Comparison of ENCODE assay signal across 8 mouse cellular contexts in the genomic region with DNA sequence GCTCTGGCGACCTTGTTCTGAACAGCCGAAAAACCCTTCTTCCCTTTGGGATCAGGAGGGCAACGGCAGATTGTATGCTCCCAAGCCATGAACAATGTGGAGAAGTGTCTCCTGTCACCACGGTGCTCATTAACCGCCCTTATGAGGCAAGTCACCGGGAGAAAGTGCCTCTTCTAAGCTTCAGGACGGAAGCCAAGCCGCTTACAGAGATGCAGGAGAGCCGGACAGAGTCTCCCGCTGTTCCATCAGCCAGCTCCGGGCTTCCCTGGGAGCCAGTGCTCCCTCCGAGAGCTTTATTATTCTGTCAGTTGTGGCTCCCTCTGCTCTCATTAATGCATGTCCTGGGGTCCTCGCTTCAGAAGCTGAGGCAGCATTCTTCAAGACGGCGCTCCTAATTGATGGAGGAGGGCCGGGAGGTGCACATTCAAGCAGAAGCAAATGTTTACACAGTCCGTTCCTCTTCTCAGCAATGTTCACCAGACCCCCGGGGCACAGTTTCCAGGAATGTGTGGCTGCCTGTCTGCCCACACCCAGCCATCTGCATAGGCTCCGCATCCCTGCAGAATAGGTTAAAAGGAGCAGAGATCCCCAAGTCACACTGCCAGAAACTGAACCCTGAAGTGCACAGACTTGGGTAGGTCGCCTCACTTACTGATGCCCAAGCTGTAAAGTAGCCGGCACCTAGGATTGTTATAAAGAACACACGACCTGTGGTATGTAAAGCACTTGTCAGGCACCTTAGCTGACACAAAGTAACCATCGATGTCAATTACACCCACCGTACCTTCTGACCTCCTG.
DNase-seq lines count a peak whose midpoint lies in the region; ATAC-seq lines count a peak whose summit lies in the region.

No protein-coding gene starts in this region.

- no peaks in the 10 kb centered on the region for H3K9me3 ChIP-seq in embryonic facial prominence, embryonic 10.5 days
- H3K9me3 ChIP-seq in intestine, embryonic 15.5 days = no peaks in the 10 kb centered on the region
- no peaks in the 10 kb centered on the region for H3K9me3 ChIP-seq in neural tube, embryonic 13.5 days

- ATAC-seq in intestine, embryonic 15.5 days = no peak
- ATAC-seq in neural tube, embryonic 13.5 days (ENCODE audit: low read depth) = peak; percentile 78

- H3K36me3 ChIP-seq in embryonic facial prominence, embryonic 10.5 days (replicated peaks) = no peaks in the 10 kb centered on the region
- H3K36me3 ChIP-seq in intestine, embryonic 15.5 days = no peaks in the 10 kb centered on the region
- H3K36me3 ChIP-seq in neural tube, embryonic 13.5 days = no peaks in the 10 kb centered on the region

- WGBS in embryonic facial prominence, embryonic 10.5 days = under 1% methylated on average over 24 of the region's 24 CpGs
- 3% methylated on average over 24 of the region's 24 CpGs for WGBS in intestine, embryonic 15.5 days
- WGBS in neural tube, embryonic 13.5 days = 2% methylated on average over 24 of the region's 24 CpGs

- peaks cover 59% of the 10 kb centered on the region for H3K27me3 ChIP-seq in embryonic facial prominence, embryonic 10.5 days (replicated peaks; ENCODE audit: low read depth, poor library complexity, severe bottlenecking)
- H3K27me3 ChIP-seq in intestine, embryonic 15.5 days (replicated peaks) = 0 out of 2 replicates have a peak, but pooled peaks cover 3% of the 10 kb centered on the region
- peaks cover 13% of the 10 kb centered on the region; the same call in 1 of the 2 replicates for H3K27me3 ChIP-seq in neural tube, embryonic 13.5 days

- peaks cover 50% of the 10 kb centered on the region for H3K4me1 ChIP-seq in embryonic facial prominence, embryonic 10.5 days
- peaks cover 7% of the 10 kb centered on the region for H3K4me1 ChIP-seq in intestine, embryonic 15.5 days (replicated peaks)
- peaks cover 24% of the 10 kb centered on the region for H3K4me1 ChIP-seq in neural tube, embryonic 13.5 days (replicated peaks)

- peak overlapping the region; percentile 50 for H3K4me3 ChIP-seq in embryonic facial prominence, embryonic 10.5 days
- H3K4me3 ChIP-seq in intestine, embryonic 15.5 days (replicated peaks) = no peak overlapping the region; the same call in 1 of the 2 replicates
- H3K4me3 ChIP-seq in neural tube, embryonic 13.5 days = peak overlapping the region; percentile 23

- no peak overlapping the region for H3K9ac ChIP-seq in intestine, embryonic 15.5 days
- H3K9ac ChIP-seq in neural tube, embryonic 13.5 days = peak overlapping the region; percentile 58

- H3K27ac ChIP-seq in embryonic facial prominence, embryonic 10.5 days (replicated peaks) = peak overlapping the region; percentile 66
- H3K27ac ChIP-seq in intestine, embryonic 15.5 days = no peak overlapping the region
- peak overlapping the region; percentile 82 for H3K27ac ChIP-seq in neural tube, embryonic 13.5 days (replicated peaks)

- H3K4me2 ChIP-seq in intestine, embryonic 15.5 days (replicated peaks) = peak overlapping the region; percentile 53
- H3K4me2 ChIP-seq in neural tube, embryonic 13.5 days = peak overlapping the region; percentile 53

- DNase-seq in layer of hippocampus, adult 11-12 months (ENCODE audit: low spot score) = peak; percentile 8
- no peak for DNase-seq in layer of hippocampus, adult 18-20 months (ENCODE audit: low spot score in 2 of 2)
- peak; percentile 75 for DNase-seq in embryonic facial prominence, embryonic 10.5 days (ENCODE audit: low spot score)
- DNase-seq in adrenal gland, adult 2 months = no peak
- no peak for DNase-seq in thymus, postnatal 14 days
- no peak for DNase-seq in lung, postnatal 14 days

Comparison
In these comparisons a context has a peak if more than half of its experiments do, and no peak if none do; other contexts are left out.
1. DNase-seq: peak in layer of hippocampus, adult 11-12 months (single experiment) and embryonic facial prominence, embryonic 10.5 days (single experiment); none in layer of hippocampus, adult 18-20 months (0 of 2), adrenal gland, adult 2 months (single experiment), thymus, postnatal 14 days (single experiment) and lung, postnatal 14 days (single experiment).